ENCODE assay signal across 7 mouse cellular contexts in genomic region chr1:132333675-132334141, GRCm38 (mm10). TPM values are rescaled to one million over a fixed set of nuclear protein-coding genes. Genes with fewer than 3 reads are reported as not detected.
DNase-seq lines count a peak whose midpoint lies in the region; ATAC-seq lines count a peak whose summit lies in the region.

No protein-coding gene starts in this region.

- no peak overlapping the region for H3K4me3 ChIP-seq in hindbrain, embryonic 13.5 days
- H3K4me3 ChIP-seq in neural tube, embryonic 11.5 days (ENCODE audit: low read depth, low read length) = no peak overlapping the region

- H3K4me2 ChIP-seq in hindbrain, embryonic 13.5 days = no peak overlapping the region
- no peak overlapping the region; the same call in 1 of the 2 replicates for H3K4me2 ChIP-seq in neural tube, embryonic 11.5 days (ENCODE audit: low read depth)

- H3K36me3 ChIP-seq in hindbrain, embryonic 13.5 days = peaks cover 33% of the 10 kb centered on the region
- H3K36me3 ChIP-seq in neural tube, embryonic 11.5 days (ENCODE audit: control insufficient read depth, insufficient read depth, low read length) = peaks cover 6% of the 10 kb centered on the region

- peak; percentile 56 for DNase-seq in embryo, embryonic 11.5 days (ENCODE audit: low read depth, low spot score)
- peak; percentile 67 for DNase-seq in gastrocnemius, adult 18-20 months (ENCODE audit: low spot score)
- peak; percentile 65 for DNase-seq in liver
- peak; percentile 79 for DNase-seq in neural tube, embryonic 11.5 days (ENCODE audit: low spot score)
- DNase-seq in cerebellum, adult 9-11 months = no peak
- no peak for DNase-seq in urinary bladder, adult 18-20 months (ENCODE audit: low spot score in 2 of 2)

- peak; percentile 80 for ATAC-seq in hindbrain, embryonic 13.5 days (ENCODE audit: low FRiP score)
- ATAC-seq in neural tube, embryonic 11.5 days (ENCODE audit: insufficient read depth, low FRiP score, low TSS enrichment) = peak; percentile 83

- H3K4me1 ChIP-seq in hindbrain, embryonic 13.5 days (replicated peaks) = peaks cover 63% of the 10 kb centered on the region
- H3K4me1 ChIP-seq in neural tube, embryonic 11.5 days (ENCODE audit: control insufficient read depth, insufficient read depth, low read length) = peaks cover 44% of the 10 kb centered on the region

- no peaks in the 10 kb centered on the region for H3K9me3 ChIP-seq in hindbrain, embryonic 13.5 days
- no peaks in the 10 kb centered on the region for H3K9me3 ChIP-seq in neural tube, embryonic 11.5 days (ENCODE audit: control insufficient read depth, low read length)

- peak overlapping the region; percentile 35; the same call in 1 of the 2 replicates for H3K9ac ChIP-seq in hindbrain, embryonic 13.5 days
- H3K9ac ChIP-seq in neural tube, embryonic 11.5 days (ENCODE audit: low read length) = peak overlapping the region; percentile 35; the same call in 1 of the 2 replicates

- H3K27me3 ChIP-seq in hindbrain, embryonic 13.5 days = no peaks in the 10 kb centered on the region
- H3K27me3 ChIP-seq in neural tube, embryonic 11.5 days (ENCODE audit: control insufficient read depth, insufficient read depth, low read length) = no peaks in the 10 kb centered on the region

- 2% methylated on average over 4 of the region's 4 CpGs for WGBS in hindbrain, embryonic 13.5 days
- 0% methylated on average over 4 of the region's 4 CpGs for WGBS in neural tube, embryonic 11.5 days

- H3K27ac ChIP-seq in hindbrain, embryonic 13.5 days = peak overlapping the region; percentile 84
- peak overlapping the region; percentile 87 for H3K27ac ChIP-seq in neural tube, embryonic 11.5 days (ENCODE audit: low read depth, low read length)

RNA-seq across cellular contexts. Expression of gene Nuak2, which starts 17.8 kb away (rescaled TPM):
- total RNA-seq in gastrocnemius, adult 18-20 months (2021) = 1 to 10 TPM in 1 of 2 experiments, under 1 TPM in 1; 0.87 to 1.1 TPM
- 17.6 and 22.5 TPM in 2 replicates for polyA plus RNA-seq in hindbrain, embryonic 13.5 days (2015; fragmentation: Nextera tagmentation; extraction: Ambion mirVana)
- polyA plus RNA-seq in neural tube, embryonic 11.5 days (2014; fragmentation: Nextera tagmentation; extraction: Ambion mirVana) = 24.4 and 25.4 TPM in 2 replicates

RNA-seq across cellular contexts. Expression of gene Klhdc8a, which starts 35.3 kb away (rescaled TPM):
- total RNA-seq in gastrocnemius, adult 18-20 months (2021) = under 1 TPM; 0.27 to 0.36 TPM
- 5.1 and 5.4 TPM in 2 replicates for polyA plus RNA-seq in hindbrain, embryonic 13.5 days (2015; fragmentation: Nextera tagmentation; extraction: Ambion mirVana)
- 1.3 and 2.5 TPM in 2 replicates for polyA plus RNA-seq in neural tube, embryonic 11.5 days (2014; fragmentation: Nextera tagmentation; extraction: Ambion mirVana)

RNA-seq across cellular contexts. Expression of gene Tmcc2, which starts 57.4 kb away (rescaled TPM):
- 10 to 100 TPM; 36.8 to 41.5 TPM for total RNA-seq in gastrocnemius, adult 18-20 months (2021)
- 24.6 and 25.7 TPM in 2 replicates for polyA plus RNA-seq in hindbrain, embryonic 13.5 days (2015; fragmentation: Nextera tagmentation; extraction: Ambion mirVana)
- polyA plus RNA-seq in neural tube, embryonic 11.5 days (2014; fragmentation: Nextera tagmentation; extraction: Ambion mirVana) = 14.5 and 15.9 TPM in 2 replicates

Comparison
In these comparisons a context has a peak if more than half of its experiments do, and no peak if none do; other contexts are left out.
1. DNase-seq: peak in embryo, embryonic 11.5 days (single experiment), gastrocnemius, adult 18-20 months (single experiment), liver (single experiment) and neural tube, embryonic 11.5 days (single experiment); none in cerebellum, adult 9-11 months (single experiment) and urinary bladder, adult 18-20 months (0 of 2).